Mouse (Mus musculus): Measurements from ENCODE around the gene Fam189a2. TPM values are rescaled to one million over a fixed set of nuclear protein-coding genes. Genes with fewer than 3 reads are reported as not detected.
A peak's percentile ranks its signal among the peaks of the same experiment; 100 is the strongest.

The Fam189a2 gene
- polyA plus RNA-seq, 1 experiment from 2014 or later, result 1.9 TPM

DNA sequence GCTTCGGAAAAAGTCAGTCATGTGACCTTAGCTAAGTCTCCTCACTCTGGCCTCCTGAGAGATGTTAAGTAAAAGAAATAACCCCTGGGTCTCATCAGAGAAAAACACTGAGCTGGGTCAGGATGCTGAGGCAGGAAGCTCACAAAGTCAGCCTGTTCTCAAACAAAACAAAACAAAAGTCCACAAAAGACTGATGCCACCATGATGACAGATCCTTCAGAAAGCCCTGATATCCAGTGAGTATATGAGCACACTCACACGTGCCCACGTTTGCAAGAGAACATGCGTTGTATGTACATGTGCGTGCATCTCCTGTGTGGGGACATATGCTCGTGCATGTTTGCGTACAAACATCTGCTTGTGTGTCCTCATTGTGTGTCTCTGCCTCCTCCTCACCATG is 7.5 kb downstream of the Fam189a2 start:
- ATAC-seq (ENCODE audit: low read depth) (no peak), DNase-seq (ENCODE audit: low spot score) (no peak)
- Histone ChIP-seq H3K36me3 (ENCODE audit: control insufficient read depth, insufficient read depth, low read length) (no peaks in the 10 kb centered on the region), H3K9me3 (ENCODE audit: control insufficient read depth, low read length) (no peaks in the 10 kb centered on the region), H3K4me2 (ENCODE audit: low read depth, low read length) (no peak overlapping the region), H3K4me1 (ENCODE audit: control insufficient read depth, insufficient read depth, low read length) (no peaks in the 10 kb centered on the region), H3K4me3 (ENCODE audit: low read depth, low read length) (no peak overlapping the region), H3K27ac (replicated peaks; ENCODE audit: low read depth, low read length) (no peak overlapping the region), H3K9ac (ENCODE audit: low read depth, low read length) (no peak overlapping the region), H3K27me3 (replicated peaks; ENCODE audit: control insufficient read depth, insufficient read depth, low read length) (peaks cover 3% of the 10 kb centered on the region; the same call in 1 of the 2 replicates)
- 84% methylated on average over 7 of the region's 7 CpGs for WGBS

DNA sequence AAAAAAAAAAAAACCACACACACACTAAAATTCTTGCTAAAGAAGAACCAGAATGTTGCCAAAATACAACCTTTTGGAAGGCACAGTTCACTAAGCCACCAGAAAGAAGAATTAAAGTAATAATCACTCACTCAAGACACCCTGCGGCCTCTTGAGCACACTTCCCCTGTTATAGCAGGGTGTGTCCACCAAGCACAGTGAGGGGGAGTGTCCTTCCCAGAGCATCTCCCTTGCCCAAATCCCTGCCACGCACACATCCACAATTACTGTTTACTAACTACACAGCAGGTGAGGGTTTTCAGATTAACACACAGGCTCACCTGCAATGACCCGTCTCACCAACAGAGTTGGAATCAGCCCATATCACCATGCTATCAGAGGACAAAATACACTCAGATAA is 8.0 kb downstream of the Fam189a2 start:
- H3K27me3 ChIP-seq (replicated peaks; ENCODE audit: control insufficient read depth, insufficient read depth, low read length), result no peaks in the 10 kb centered on the region
- H3K9me3 ChIP-seq (ENCODE audit: control insufficient read depth, low read length), result no peaks in the 10 kb centered on the region
- H3K27ac ChIP-seq (replicated peaks; ENCODE audit: low read depth, low read length), result no peak overlapping the region
- H3K9ac ChIP-seq (ENCODE audit: low read depth, low read length), result no peak overlapping the region
- H3K4me3 ChIP-seq (ENCODE audit: low read depth, low read length), result no peak overlapping the region
- H3K4me2 ChIP-seq (ENCODE audit: low read depth, low read length), result no peak overlapping the region
- whole genome bisulfite sequencing, result 82% methylated on average over 3 of the region's 3 CpGs
- ATAC-seq (ENCODE audit: low read depth) (no peak), DNase-seq (ENCODE audit: low spot score) (no peak)
- H3K36me3 ChIP-seq (ENCODE audit: control insufficient read depth, insufficient read depth, low read length), result no peaks in the 10 kb centered on the region
- 0 out of 2 replicates have a peak, but pooled peaks cover under 1% of the 10 kb centered on the region for H3K4me1 ChIP-seq (ENCODE audit: control insufficient read depth, insufficient read depth, low read length)

GRCm38 (mm10) chr19:24022301-24022700 is 8.5 kb downstream of the Fam189a2 start:
- no peaks in the 10 kb centered on the region for H3K36me3 ChIP-seq (ENCODE audit: control insufficient read depth, insufficient read depth, low read length)
- H3K9me3 ChIP-seq (ENCODE audit: control insufficient read depth, low read length), result no peaks in the 10 kb centered on the region
- ATAC-seq (ENCODE audit: low read depth) (no peak), DNase-seq (ENCODE audit: low spot score) (no peak)
- H3K4me2 ChIP-seq (ENCODE audit: low read depth, low read length), result no peak overlapping the region
- no peak overlapping the region for H3K27ac ChIP-seq (replicated peaks; ENCODE audit: low read depth, low read length)
- H3K4me1 ChIP-seq (ENCODE audit: control insufficient read depth, insufficient read depth, low read length), result peaks cover 5% of the 10 kb centered on the region; the same call in 1 of the 2 replicates
- no peak overlapping the region for H3K9ac ChIP-seq (ENCODE audit: low read depth, low read length)
- WGBS, result 91% methylated on average over 6 of the region's 6 CpGs
- no peak overlapping the region for H3K4me3 ChIP-seq (ENCODE audit: low read depth, low read length)
- H3K27me3 ChIP-seq (replicated peaks; ENCODE audit: control insufficient read depth, insufficient read depth, low read length), result no peaks in the 10 kb centered on the region

DNA sequence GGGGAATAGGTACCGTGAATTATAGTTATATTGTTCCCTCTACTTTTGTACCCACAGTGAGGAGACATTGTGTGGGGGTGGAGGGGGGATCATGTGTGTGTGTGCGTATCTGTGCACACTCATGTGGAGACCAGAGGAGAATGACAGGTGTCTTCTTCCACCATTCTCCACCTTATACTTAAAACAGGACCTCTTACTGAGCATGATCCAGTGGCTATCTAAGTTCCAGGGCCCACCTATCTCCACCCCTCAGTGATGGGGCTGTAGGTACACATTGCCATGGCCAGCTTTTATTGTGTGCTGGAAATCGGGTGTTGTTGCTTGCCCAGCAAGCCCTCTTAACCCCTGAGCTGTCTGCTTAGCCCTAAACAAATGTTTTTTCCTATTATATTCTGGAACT is 10.1 kb downstream of the Fam189a2 start:
- H3K27me3 ChIP-seq (replicated peaks; ENCODE audit: control insufficient read depth, insufficient read depth, low read length), result no peaks in the 10 kb centered on the region
- peaks cover 8% of the 10 kb centered on the region; the same call in 1 of the 2 replicates for H3K4me1 ChIP-seq (ENCODE audit: control insufficient read depth, insufficient read depth, low read length)

GRCm38 (mm10) chr19:24019609-24020008 is 11.2 kb downstream of the Fam189a2 start:
- WGBS, result 86% methylated on average over 9 of the region's 9 CpGs
- Histone ChIP-seq H3K36me3 (ENCODE audit: control insufficient read depth, insufficient read depth, low read length) (no peaks in the 10 kb centered on the region), H3K4me1 (ENCODE audit: control insufficient read depth, insufficient read depth, low read length) (peaks cover 8% of the 10 kb centered on the region; the same call in 1 of the 2 replicates), H3K4me2 (ENCODE audit: low read depth, low read length) (no peak overlapping the region), H3K4me3 (ENCODE audit: low read depth, low read length) (no peak overlapping the region), H3K9ac (ENCODE audit: low read depth, low read length) (no peak overlapping the region), H3K27me3 (replicated peaks; ENCODE audit: control insufficient read depth, insufficient read depth, low read length) (no peaks in the 10 kb centered on the region), H3K9me3 (ENCODE audit: control insufficient read depth, low read length) (no peaks in the 10 kb centered on the region), H3K27ac (replicated peaks; ENCODE audit: low read depth, low read length) (no peak overlapping the region)
- no peak for ATAC-seq (ENCODE audit: low read depth)
- no peak for DNase-seq (ENCODE audit: low spot score)

More for the DNA sequence above, 10.1 kb downstream of the Fam189a2 start:
- Histone ChIP-seq H3K4me2 (ENCODE audit: low read depth, low read length) (no peak overlapping the region), H3K9ac (ENCODE audit: low read depth, low read length) (no peak overlapping the region), H3K9me3 (ENCODE audit: control insufficient read depth, low read length) (no peaks in the 10 kb centered on the region), H3K27ac (replicated peaks; ENCODE audit: low read depth, low read length) (no peak overlapping the region), H3K36me3 (ENCODE audit: control insufficient read depth, insufficient read depth, low read length) (no peaks in the 10 kb centered on the region), H3K4me3 (ENCODE audit: low read depth, low read length) (no peak overlapping the region)
- 77% methylated on average over 3 of the region's 3 CpGs for WGBS
- no peak for ATAC-seq (ENCODE audit: low read depth)
- no peak for DNase-seq (ENCODE audit: low spot score)

- no peak for DNase-seq (ENCODE audit: low spot score)
- Histone ChIP-seq H3K36me3 (ENCODE audit: control insufficient read depth, insufficient read depth, low read length) (no peaks in the 10 kb centered on the region), H3K9me3 (ENCODE audit: control insufficient read depth, low read length) (no peaks in the 10 kb centered on the region), H3K27me3 (replicated peaks; ENCODE audit: control insufficient read depth, insufficient read depth, low read length) (no peaks in the 10 kb centered on the region), H3K9ac (ENCODE audit: low read depth, low read length) (no peak overlapping the region), H3K27ac (replicated peaks; ENCODE audit: low read depth, low read length) (no peak overlapping the region), H3K4me3 (ENCODE audit: low read depth, low read length) (no peak overlapping the region), H3K4me2 (ENCODE audit: low read depth, low read length) (no peak overlapping the region), H3K4me1 (ENCODE audit: control insufficient read depth, insufficient read depth, low read length) (peaks cover 8% of the 10 kb centered on the region; the same call in 1 of the 2 replicates)
- ATAC-seq (ENCODE audit: low read depth), result no peak
- 70% methylated on average over 3 of the region's 3 CpGs for WGBS
Measured at GRCm38 (mm10) chr19:24018396-24018795, 12.4 kb downstream of the Fam189a2 start.

DNA sequence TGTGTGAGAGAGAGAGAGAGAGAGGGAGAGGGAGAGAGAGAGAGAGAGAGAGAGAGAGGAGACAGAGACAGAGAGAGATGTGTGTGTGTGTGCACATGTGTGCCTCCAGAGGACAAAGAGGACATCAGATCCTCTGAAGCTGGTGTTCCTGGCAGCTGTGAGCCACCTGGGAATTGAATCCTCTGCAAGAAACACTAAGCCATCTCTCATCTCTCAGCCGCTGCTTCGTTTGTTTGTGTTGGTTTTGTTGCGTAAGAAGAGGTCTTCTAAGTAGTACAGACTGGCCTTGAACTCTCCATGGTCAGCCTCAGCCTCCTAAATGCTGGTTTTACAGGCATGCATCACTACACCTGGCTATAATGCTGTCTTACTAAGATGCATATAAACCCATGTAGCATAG is 12.9 kb downstream of the Fam189a2 start:
- no peak overlapping the region for H3K9ac ChIP-seq (ENCODE audit: low read depth, low read length)
- no peaks in the 10 kb centered on the region for H3K36me3 ChIP-seq (ENCODE audit: control insufficient read depth, insufficient read depth, low read length)
- H3K4me3 ChIP-seq (ENCODE audit: low read depth, low read length), result no peak overlapping the region
- ATAC-seq (ENCODE audit: low read depth) (no peak), DNase-seq (ENCODE audit: low spot score) (no peak)
- no peaks in the 10 kb centered on the region for H3K9me3 ChIP-seq (ENCODE audit: control insufficient read depth, low read length)
- H3K4me2 ChIP-seq (ENCODE audit: low read depth, low read length), result no peak overlapping the region
- H3K27me3 ChIP-seq (replicated peaks; ENCODE audit: control insufficient read depth, insufficient read depth, low read length), result no peaks in the 10 kb centered on the region
- peaks cover 8% of the 10 kb centered on the region; the same call in 1 of the 2 replicates for H3K4me1 ChIP-seq (ENCODE audit: control insufficient read depth, insufficient read depth, low read length)
- 50% methylated on average over 3 of the region's 3 CpGs for WGBS
- H3K27ac ChIP-seq (replicated peaks; ENCODE audit: low read depth, low read length), result no peak overlapping the region

GRCm38 (mm10) chr19:24017427-24017826 is 13.4 kb downstream of the Fam189a2 start:
- DNase-seq (ENCODE audit: low spot score) (no peak), ATAC-seq (ENCODE audit: low read depth) (no peak)
- no peak overlapping the region for H3K9ac ChIP-seq (ENCODE audit: low read depth, low read length)
- H3K36me3 ChIP-seq (ENCODE audit: control insufficient read depth, insufficient read depth, low read length), result no peaks in the 10 kb centered on the region
- 21% methylated on average over 1 of the region's 1 CpGs for WGBS
- H3K9me3 ChIP-seq (ENCODE audit: control insufficient read depth, low read length), result no peaks in the 10 kb centered on the region
- no peak overlapping the region; the same call in 1 of the 2 replicates for H3K27ac ChIP-seq (replicated peaks; ENCODE audit: low read depth, low read length)
- no peaks in the 10 kb centered on the region for H3K27me3 ChIP-seq (replicated peaks; ENCODE audit: control insufficient read depth, insufficient read depth, low read length)
- H3K4me2 ChIP-seq (ENCODE audit: low read depth, low read length), result no peak overlapping the region
- H3K4me3 ChIP-seq (ENCODE audit: low read depth, low read length), result no peak overlapping the region
- peaks cover 8% of the 10 kb centered on the region; the same call in 1 of the 2 replicates for H3K4me1 ChIP-seq (ENCODE audit: control insufficient read depth, insufficient read depth, low read length)

DNA sequence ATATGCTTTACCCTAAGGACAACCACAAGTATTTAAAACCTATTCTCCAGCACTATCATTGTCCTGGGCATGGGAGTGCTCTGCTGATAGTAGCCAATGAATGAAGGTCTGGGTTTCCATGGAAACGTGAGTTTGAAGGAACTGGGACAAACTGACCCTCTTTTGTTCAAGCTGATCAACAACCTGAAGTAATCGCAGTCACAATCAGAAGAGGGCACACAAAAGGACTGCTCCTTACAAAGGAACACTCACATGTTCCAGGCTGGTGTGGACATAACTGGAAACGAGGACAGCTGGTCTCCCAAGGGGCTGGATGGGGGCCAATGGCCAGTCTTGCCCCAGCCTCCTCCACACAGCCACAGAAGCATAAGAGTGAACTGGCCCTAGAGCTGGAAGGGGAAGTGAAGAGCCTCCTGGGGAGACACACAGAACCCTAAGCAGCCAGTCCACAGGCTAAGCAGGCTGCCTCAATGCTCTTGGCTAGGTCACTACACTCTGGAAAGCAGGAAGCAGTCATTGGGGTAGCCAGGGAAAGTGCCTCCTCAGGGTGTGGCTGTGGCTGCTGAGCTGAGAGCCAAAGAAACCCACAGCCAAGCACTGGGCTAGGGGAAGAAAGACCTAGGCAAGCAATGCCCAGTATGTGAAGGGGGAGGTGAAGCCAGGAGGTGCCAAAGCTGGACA is 14.0 kb downstream of the Fam189a2 start:
- ATAC-seq (ENCODE audit: low read depth) (peak; percentile 41; the same call in 1 of the 2 replicates), DNase-seq (ENCODE audit: low spot score) (no peak)
- no peaks in the 10 kb centered on the region for H3K36me3 ChIP-seq (ENCODE audit: control insufficient read depth, insufficient read depth, low read length)
- no peak overlapping the region for H3K27ac ChIP-seq (replicated peaks; ENCODE audit: low read depth, low read length)
- no peaks in the 10 kb centered on the region for H3K27me3 ChIP-seq (replicated peaks; ENCODE audit: control insufficient read depth, insufficient read depth, low read length)
- no peak overlapping the region for H3K9ac ChIP-seq (ENCODE audit: low read depth, low read length)
- H3K4me1 ChIP-seq (ENCODE audit: control insufficient read depth, insufficient read depth, low read length), result peaks cover 8% of the 10 kb centered on the region; the same call in 1 of the 2 replicates
- 35% methylated on average over 3 of the region's 3 CpGs for WGBS
- no peak overlapping the region for H3K4me3 ChIP-seq (ENCODE audit: low read depth, low read length)
- H3K4me2 ChIP-seq (ENCODE audit: low read depth, low read length), result no peak overlapping the region
- H3K9me3 ChIP-seq (ENCODE audit: control insufficient read depth, low read length), result peaks cover 2% of the 10 kb centered on the region

All from embryonic facial prominence, embryonic 14.5 days (tissue).